Mouse (Mus musculus) Muller cell, postnatal 12 days (primary cell): Measurements from ENCODE around the gene Msrb2.

Experiments
- DNase-seq: peaks from one replicate; pipeline ENCODE4 v3.0.0-alpha.2; 2015; ENCODE audit errors: inconsistent ontology term

Msrb2 gene

DNA sequence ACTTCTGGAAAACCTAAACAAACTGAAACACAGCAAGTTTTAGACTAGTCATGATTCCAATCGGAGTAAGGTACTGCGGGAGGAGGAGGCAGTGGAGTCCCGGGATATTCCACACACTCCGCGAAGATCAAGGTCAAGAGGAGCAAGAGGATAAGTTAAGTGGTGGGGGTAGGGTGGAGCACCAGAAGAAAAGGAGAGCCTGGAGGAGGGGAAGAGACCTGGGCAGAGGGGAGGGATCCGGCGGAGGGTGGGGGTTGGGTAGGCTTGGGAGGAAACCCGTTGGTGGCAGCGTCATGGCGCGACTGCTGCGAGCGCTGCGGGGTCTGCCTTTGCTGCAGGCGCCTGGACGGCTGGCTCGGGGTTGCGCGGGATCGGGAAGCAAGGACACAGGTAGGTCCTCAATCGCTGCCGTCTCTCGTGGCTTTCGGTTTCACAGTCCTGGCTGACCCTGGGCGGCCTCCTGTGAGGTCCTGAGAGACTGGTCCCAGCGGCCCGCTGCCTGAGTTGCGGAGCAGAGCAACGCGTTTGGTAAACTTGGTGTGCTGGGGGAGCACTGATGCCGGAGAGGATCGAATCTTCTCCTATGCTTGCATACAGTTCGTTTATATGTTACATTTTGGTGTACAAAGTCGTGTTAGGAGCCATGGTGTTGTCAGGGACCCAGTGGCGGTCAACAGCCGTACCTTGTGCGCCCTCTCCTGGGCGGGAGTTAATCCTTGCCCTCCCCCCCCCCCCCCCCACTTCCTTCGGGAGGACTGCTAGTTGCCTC lies at the start of gene Msrb2:
Msrb2 (plus strand) TSS at position 51 of the 769 bp plus-strand sequence.
- DNase-seq: peak; percentile 81

DNA sequence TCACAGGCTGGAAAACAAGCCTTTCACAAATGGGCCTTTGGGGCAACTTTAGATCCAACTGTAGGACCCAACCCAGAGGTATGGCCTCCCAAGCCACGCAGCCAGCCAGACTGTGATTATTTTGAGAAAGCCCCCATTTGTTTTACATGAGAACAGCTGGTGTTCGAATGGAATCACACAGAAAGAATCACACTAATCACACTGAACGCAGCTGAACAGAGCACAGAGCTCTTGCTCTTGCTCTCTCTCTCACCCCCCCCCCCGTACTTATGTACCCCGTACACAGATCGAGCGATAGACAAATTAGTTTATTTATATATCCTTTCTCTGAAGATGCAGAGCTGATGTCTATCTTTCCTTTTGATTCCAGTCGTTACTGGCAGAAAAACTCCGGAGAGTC lies 48.8 kb upstream of the Msrb2 start:
- no peak for DNase-seq

- DNase-seq: no peak
Measured at GRCm38 (mm10) chr2:19326376-19326775, 44.9 kb upstream of the Msrb2 start.

DNA sequence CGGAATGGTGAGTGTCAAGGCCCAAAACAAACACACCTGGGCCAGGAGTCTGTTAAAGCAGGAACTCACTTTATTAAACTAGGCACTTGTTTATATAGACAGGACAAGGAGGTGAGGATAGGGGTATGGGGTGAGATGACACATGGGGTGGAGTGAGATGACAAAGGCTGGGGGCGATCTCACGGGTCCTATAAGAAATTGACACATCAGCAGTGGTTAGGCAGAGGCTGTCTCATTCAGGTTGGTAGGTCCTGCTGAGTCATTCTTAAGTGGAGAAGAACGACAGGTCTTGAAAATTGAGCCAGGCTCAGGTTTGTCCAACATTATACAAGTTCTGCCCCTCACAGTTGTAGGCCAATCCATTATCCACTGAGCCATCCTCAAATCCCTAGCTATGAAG lies 43.4 kb upstream of the Msrb2 start:
- no peak for DNase-seq

- no peak for DNase-seq
Measured at GRCm38 (mm10) chr2:19343901-19344635, 27.2 kb upstream of the Msrb2 start.

DNA sequence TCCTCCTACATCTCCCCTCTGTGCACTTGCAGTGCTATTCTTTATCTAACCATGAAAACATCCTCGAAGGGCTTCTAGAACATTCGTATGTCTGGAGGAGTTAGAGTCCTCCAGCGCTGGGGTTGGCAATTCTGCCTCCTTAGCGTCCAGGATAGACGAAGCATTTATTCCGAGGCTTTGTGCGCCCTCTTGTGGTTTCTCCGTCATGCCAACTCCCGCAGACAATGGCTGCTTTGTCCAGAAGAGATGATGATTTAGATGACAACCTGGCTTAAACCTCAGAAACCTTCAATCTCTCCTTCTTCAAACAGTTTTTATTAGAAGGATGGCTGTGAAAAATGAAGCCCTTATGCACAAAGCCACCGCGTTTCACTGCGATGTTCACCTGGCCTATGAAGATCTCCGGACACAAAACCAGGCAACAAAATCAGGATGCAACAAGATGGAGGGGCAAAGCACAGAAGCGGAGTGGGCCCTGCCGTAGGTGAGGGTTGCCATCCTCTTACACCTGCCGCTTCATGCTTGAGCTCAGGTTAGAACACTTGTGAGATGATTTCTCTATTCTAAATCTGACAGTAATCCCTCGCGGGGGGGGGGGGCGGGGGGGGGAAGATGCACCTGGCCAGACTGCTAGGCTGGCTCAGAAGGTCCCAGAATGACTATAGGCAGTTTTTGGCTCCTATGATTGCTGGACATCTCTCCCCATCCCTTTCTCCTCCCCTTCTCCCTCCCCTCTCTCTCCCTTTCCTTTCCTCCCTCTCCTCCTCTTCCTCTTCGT lies 26.4 kb upstream of the Msrb2 start:
- peak; percentile 81 for DNase-seq

- DNase-seq: no peak
Measured at GRCm38 (mm10) chr2:19345414-19345964, 25.8 kb upstream of the Msrb2 start.

- DNase-seq: no peak
Measured at GRCm38 (mm10) chr2:19348454-19348853, 22.8 kb upstream of the Msrb2 start.

DNA sequence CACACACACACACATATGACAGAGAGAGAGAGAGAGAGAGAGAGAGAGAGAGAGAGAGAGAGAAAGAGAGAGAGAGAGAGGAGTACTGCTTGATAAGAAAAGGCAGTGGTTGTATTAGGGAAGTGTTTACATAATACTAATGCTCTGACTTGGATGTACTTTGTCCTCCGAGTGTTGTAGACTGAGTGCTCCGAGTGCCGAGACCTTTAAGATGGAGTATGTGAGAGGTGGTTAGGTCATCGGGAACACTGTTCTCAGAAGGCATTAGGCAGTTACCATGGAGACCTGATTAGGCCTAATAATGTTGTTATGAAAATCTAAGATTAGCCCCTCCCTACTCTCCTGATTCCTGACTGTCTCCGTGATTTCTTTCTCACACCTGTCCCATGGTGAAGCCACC lies 21.1 kb upstream of the Msrb2 start:
- no peak for DNase-seq

DNA sequence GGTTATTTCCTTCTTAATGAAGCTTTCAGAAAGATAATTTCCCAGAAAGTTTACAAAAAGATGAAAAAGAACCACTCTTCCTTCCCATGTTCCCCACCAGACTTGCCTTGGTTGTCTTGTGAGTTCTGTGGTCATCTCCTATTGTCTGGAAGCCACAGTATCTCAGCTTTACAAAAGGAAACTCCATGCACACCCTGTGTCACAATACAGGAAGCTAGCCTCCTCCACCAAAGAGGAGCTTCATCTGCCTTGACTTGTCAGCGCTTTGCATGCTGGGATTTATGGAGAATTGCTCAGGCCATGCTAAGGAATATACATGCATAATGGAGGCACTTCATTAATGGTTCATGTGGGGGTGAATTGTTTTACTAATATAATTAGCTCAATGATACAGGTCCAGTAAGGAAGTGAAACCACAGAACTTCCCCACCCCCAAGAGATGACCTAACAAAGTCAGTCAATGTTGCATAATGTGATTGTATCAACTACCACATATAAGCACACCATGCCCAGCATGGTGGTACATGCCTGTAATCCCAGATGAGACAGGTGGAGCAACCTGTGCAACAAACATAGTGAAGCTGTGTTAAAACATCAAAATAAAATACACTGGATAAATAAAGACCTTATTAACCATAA lies 19.5 kb upstream of the Msrb2 start:
- no peak for DNase-seq

GRCm38 (mm10) chr2:19353158-19353557 lies 18.1 kb upstream of the Msrb2 start:
- DNase-seq: no peak

DNA sequence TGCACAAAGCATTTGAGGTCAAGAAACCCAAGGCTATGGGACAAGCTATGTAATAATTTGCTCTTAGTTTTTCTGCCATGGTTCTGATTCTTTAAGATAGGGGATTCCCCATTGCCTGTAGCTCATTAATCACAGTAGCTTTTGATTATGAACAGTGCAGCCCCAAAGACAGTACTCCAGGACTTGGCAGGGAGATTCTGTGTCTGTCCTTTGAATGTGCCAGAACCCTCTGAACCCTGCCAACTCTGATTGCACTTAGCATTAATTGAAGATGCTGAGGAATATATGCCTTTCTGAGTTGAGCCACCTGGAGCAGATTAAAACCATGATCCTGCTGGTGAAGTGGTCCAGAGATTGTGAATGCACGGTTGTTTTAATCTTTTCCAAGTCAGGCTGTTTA lies 8.4 kb upstream of the Msrb2 start:
- DNase-seq: peak; percentile 9

- no peak for DNase-seq
Measured at GRCm38 (mm10) chr2:19366426-19366825, 4.8 kb upstream of the Msrb2 start.

DNA sequence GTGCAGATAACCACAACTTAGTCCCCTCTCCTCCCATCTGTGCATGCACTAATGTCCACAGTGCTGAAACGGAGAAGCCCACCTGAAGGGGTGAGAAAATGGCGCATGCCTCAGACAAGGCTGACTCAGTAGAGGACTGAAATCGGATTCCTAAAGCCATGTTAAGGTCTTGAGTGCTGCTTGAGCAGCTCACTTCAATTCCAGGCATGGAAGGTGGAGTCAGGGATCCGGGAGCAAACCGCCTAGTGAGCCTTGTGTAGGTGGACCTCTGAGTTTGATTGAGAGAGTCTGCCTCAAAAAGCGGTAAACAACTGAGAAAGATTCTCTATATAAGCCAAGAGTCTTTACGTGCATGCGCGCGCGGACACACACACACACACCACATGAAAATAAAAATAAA lies 4.1 kb upstream of the Msrb2 start:
- no peak for DNase-seq

DNA sequence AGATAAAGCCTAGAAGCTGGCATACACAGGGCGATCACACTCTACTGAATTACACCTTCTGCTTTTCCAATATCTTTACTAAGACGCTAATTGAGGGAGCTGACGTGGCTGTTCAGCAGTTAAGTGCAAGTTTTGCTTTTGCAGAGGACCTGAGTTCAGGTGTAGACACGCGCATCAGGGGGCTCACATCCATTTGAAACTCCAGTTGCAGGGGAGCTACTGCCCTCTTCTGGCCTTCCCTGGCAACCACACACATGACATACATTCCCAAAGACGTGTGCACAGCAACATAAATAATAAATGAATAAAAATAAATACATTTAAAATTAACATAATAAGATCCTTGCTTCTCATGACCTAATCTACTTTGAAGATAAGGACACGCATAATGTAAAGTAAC lies 2.5 kb downstream of the Msrb2 start:
- no peak for DNase-seq

DNA sequence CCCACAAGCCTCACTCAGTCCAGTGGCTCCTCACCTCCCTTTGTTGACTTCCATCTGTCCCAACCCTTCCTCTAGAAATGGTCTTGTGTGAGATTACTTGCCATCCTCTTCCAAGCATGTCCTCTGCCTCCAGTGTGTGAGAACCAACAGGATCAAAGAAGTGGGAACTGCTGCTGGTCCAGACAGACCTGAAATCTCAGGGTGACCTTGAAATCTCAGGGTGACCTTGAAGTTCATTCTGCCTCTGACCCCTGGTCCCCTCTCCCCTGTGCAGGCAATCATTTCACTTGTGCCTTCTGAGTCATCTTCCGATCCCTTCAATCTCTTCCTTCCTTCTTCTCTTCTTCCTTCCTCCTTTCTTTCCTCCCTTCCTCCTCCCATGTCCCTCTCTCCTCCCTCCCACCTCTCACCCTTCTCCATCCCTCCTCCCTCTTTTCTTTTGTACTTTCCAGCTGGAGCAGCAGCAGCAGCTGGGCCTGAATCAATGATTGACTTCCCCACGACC lies 9.3 kb downstream of the Msrb2 start:
- DNase-seq: no peak

GRCm38 (mm10) chr2:19380986-19381385 lies 9.7 kb downstream of the Msrb2 start:
- DNase-seq: no peak

DNA sequence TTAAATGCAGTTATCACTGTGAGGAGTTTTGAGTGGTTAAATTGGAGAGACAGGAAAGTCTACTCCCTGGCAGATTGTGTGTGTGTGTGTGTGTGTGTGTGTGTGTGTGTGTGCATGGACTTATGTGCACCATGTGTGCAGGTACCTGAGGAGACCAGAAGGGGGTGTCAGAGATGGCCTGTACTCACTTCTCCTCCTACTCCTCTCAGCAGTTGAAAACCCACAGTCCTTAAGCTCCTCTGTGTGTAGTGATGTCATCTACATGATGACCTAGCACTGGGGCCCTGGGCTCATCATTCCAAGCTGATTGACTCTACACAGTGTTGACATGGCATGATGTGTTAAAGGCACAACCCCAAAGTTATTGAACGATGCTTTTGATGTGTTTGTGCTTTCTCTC lies 11.0 kb downstream of the Msrb2 start:
- DNase-seq: no peak

DNA sequence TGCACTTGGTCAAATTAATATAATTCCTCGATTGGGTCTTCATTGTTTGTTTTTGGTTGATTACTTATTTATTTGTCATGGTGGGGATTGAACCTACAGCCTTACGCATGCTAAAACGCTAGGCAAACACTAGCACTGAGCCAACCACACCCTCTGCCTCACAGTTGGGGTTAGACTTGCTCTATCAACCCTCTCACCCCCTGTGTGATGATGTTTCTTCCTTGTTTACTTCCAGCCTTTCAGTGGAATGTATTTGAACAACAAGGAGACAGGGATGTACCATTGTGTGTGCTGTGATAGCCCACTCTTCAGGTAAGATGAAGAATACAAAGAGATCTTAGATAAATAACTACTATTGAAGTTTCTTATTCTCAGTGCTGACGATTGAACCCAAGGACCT lies 11.8 kb downstream of the Msrb2 start:
- DNase-seq: no peak

DNA sequence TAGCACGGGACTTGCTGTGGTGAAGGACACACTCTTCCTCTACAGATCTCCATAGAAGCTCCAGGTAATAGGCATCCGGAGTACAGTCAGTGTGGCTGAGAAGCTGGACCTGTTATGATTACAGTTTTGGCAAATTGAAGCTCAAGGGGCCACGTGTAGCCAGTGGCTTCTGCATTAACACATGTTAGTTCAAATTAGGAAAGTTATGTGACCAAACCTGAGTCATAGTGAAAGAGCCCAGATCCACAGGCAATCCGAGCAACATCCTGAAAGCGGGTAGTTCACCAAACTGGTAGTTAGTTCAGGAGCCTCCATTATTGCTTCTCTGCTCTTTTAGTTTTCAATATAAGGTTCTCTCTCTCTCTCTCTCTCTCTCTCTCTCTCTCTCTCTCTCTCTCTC lies 14.5 kb downstream of the Msrb2 start:
- DNase-seq: no peak

GRCm38 (mm10) chr2:19388329-19389103 lies 17.3 kb downstream of the Msrb2 start:
- DNase-seq: no peak
